Comparison of ENCODE assay signal across 17 mouse cellular contexts in genomic region chr5:88830880-88831279, GRCm38 (mm10).
"Had no signal": no experiment of that assay in that cellular context is flagged by ENCODE, and none has a peak within 500 bp of the region (broad histone marks: within the 10 kb centered on the region; RNA-seq: fewer than 3 reads in every experiment).

No protein-coding gene starts in this region.

- H3K27me3 ChIP-seq: liver, embryonic 13.5 days; midbrain, embryonic 12.5 days had no signal

- H3K4me1 ChIP-seq: liver, embryonic 13.5 days had no signal

- H3K9me3 ChIP-seq: liver, embryonic 13.5 days; midbrain, embryonic 12.5 days had no signal

- H3K4me3 ChIP-seq: left cerebral cortex, adult 2 months; liver, embryonic 13.5 days; midbrain, embryonic 12.5 days had no signal

- DNase-seq: kidney, adult 18-20 months; kidney, adult 9 months; kidney, postnatal 14 days; kidney, postnatal 4 days; liver, embryonic 13.5 days; lung, adult 2 months; lung, postnatal 14 days; lung, postnatal 4 days; right cerebral cortex, adult 18-20 months; right cerebral cortex, postnatal 14 days; right cerebral cortex, postnatal 4 days; thymus, adult 2 months; thymus, postnatal 14 days; thymus, postnatal 4 days had no signal

- H3K4me2 ChIP-seq: liver, embryonic 13.5 days; midbrain, embryonic 12.5 days had no signal

- H3K27ac ChIP-seq: left cerebral cortex, adult 2 months; liver, embryonic 13.5 days; midbrain, embryonic 12.5 days; stomach, postnatal 0 days had no signal

- H3K36me3 ChIP-seq: liver, embryonic 13.5 days; midbrain, embryonic 12.5 days had no signal

- H3K9ac ChIP-seq: liver, embryonic 13.5 days; midbrain, embryonic 12.5 days had no signal
